Mouse (Mus musculus): ENCODE data around the gene Mapt. TPM values are rescaled to one million over a fixed set of nuclear protein-coding genes. Genes with fewer than 3 reads are reported as not detected.

Gene Mapt
- polyA plus RNA-seq, 1 experiment from 2014 or later: 33.0 TPM

DNA sequence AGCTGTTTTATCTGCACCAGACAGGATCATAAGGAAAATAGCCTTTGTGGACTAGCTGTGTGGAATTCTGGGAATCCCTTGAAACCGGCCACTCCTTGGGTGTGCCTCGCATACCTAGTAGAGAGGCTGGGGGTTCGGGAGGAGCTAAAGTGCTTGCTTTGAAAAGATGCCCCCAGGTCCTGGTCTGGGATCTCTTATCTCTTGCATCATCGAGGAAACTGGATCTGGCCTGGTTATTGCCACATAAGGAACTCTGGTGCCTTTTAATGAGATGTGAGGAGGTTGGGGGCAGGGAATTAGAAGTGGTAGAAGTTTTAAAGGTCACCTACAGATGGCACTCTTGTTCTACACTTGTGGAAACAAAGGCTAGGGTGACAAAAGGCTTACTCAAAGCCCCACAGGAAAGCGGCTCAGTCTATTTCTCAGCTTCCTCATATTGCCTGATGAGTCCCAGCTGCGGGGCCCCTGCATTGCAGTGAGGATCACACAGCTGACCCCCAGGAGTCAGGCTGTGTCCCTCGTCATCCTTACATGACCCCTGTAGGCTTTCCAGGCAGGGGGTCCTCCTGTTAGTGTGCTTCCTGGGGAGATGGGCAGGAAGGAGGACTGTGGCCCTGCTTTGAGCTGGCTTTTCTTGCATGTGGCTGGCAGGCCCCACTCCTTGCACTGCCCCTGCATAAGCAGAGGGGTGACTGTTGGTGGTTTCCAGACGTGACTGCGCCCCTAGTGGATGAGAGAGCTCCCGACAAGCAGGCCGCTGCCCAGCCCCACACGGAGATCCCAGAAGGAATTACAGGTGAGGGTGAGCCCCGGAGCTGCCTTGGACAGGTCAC, 58.2 kb downstream of the Mapt start:
- Histone ChIP-seq H3K4me3 (ENCODE audit: low read depth, low read length) (no peak overlapping the region), H3K36me3 (ENCODE audit: control insufficient read depth, insufficient read depth, low read length) (no peaks in the 10 kb centered on the region), H3K4me1 (replicated peaks; ENCODE audit: control insufficient read depth, insufficient read depth, low read length) (no peaks in the 10 kb centered on the region), H3K4me2 (ENCODE audit: low read depth, low read length, severe bottlenecking) (no peak overlapping the region), H3K27ac (ENCODE audit: low read depth, low read length) (0 out of 2 replicates have a peak overlapping the region, but pooled peaks have one; percentile 42), H3K9ac (ENCODE audit: low read length) (no peak overlapping the region), H3K27me3 (ENCODE audit: control insufficient read depth, insufficient read depth, low read length) (no peaks in the 10 kb centered on the region), H3K9me3 (ENCODE audit: control insufficient read depth, low read length) (no peaks in the 10 kb centered on the region)
- DNase-seq (ENCODE audit: low spot score): peak; percentile 85
- WGBS: 15% methylated on average over 13 of the region's 13 CpGs
- ATAC-seq (replicated peaks; ENCODE audit: low FRiP score): peak; percentile 86

DNA sequence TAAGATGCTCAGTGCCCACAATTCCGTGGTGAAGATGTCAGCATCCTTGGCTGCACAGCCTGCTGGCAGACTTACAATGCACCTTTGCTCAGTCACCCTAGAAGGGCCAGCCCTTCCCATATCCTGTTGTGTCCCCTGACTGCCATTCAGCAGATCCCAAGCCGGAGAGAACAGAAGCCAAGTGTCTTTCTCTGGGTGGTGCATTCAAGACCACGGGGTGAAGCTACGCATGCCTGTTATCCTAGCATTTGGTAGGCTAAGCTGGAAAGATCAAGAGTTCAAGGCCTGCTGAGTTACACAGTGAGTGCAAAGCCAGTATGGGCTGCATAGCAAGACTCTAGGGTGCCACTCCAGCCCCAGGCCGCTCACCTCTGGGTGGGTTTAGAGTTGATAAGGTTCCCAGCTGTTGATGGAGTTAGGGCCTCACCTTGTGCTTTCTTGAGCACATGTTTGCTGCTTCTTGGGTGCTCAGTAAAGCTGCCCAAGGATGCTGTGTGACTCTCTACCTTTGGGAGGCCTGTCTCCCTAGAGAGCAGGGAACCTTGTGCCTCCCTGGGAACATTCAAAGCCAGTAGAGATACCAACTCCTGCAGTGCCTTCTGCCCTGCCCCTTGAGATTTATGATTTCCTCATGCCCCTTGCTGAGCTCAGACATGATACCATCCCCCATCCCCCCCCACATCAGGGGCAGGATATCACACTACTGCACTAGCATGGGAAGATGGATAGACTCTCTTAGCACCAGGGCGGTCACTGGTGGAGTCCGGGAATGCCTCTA, 61.4 kb downstream of the Mapt start:
- no peaks in the 10 kb centered on the region for H3K4me1 ChIP-seq (replicated peaks; ENCODE audit: control insufficient read depth, insufficient read depth, low read length)
- DNase-seq (ENCODE audit: low spot score) (no peak), ATAC-seq (replicated peaks; ENCODE audit: low FRiP score) (no peak)
- no peaks in the 10 kb centered on the region for H3K36me3 ChIP-seq (ENCODE audit: control insufficient read depth, insufficient read depth, low read length)
- no peak overlapping the region for H3K9ac ChIP-seq (ENCODE audit: low read length)
- H3K27me3 ChIP-seq (ENCODE audit: control insufficient read depth, insufficient read depth, low read length): no peaks in the 10 kb centered on the region
- H3K4me2 ChIP-seq (ENCODE audit: low read depth, low read length, severe bottlenecking): no peak overlapping the region
- no peaks in the 10 kb centered on the region for H3K9me3 ChIP-seq (ENCODE audit: control insufficient read depth, low read length)
- WGBS: 88% methylated on average over 7 of the region's 7 CpGs
- H3K4me3 ChIP-seq (ENCODE audit: low read depth, low read length): no peak overlapping the region
- H3K27ac ChIP-seq (ENCODE audit: low read depth, low read length): peak overlapping the region; percentile 46

DNA sequence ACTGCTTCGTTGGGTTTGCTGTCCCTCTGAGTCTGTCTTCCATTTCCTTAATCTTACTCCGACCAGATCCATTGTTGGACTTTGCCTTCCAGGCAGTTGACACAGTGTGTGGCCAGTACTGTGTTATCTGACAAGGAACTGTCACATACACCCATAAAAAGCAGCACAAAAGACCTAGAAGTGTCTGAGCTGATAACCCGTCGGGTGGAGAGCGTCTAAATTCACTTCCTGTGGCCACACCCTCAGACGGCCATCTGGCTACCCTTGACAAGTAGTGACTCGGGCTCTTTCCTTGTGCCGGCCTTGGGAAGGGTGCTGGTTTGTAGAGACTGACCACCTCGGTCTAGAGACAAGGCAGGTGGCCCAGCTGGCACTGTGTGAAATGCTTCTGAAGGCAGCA, 62.1 kb downstream of the Mapt start:
- H3K9ac ChIP-seq (ENCODE audit: low read length): no peak overlapping the region
- H3K4me3 ChIP-seq (ENCODE audit: low read depth, low read length): no peak overlapping the region
- DNase-seq (ENCODE audit: low spot score): no peak
- no peak overlapping the region for H3K4me2 ChIP-seq (ENCODE audit: low read depth, low read length, severe bottlenecking)
- H3K36me3 ChIP-seq (ENCODE audit: control insufficient read depth, insufficient read depth, low read length): no peaks in the 10 kb centered on the region
- ATAC-seq (replicated peaks; ENCODE audit: low FRiP score): no peak
- H3K4me1 ChIP-seq (replicated peaks; ENCODE audit: control insufficient read depth, insufficient read depth, low read length): no peaks in the 10 kb centered on the region
- H3K27ac ChIP-seq (ENCODE audit: low read depth, low read length): peak overlapping the region; percentile 46; the same call in 1 of the 2 replicates
- 84% methylated on average over 9 of the region's 9 CpGs for WGBS
- H3K27me3 ChIP-seq (ENCODE audit: control insufficient read depth, insufficient read depth, low read length): no peaks in the 10 kb centered on the region
- H3K9me3 ChIP-seq (ENCODE audit: control insufficient read depth, low read length): no peaks in the 10 kb centered on the region

DNA sequence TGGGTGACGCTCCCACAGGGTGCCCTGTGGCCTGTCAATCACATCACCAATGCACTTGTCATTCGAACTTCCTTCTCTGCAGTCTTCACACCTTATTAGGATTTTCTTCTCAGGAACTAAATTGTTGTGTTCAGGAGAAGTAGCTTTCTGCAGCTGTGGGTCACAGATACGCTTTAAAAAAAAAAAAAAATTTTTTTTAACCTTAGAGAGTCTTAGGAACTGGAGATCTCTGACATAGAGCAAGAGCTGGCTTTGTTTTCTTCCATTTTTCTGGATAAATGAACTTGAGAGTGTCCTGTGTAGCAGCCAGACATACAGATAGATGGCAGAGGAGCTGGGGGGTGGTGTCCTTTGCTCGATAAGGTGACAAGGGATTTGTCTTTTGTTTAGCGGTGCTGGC, 64.0 kb downstream of the Mapt start:
- Histone ChIP-seq H3K4me2 (ENCODE audit: low read depth, low read length, severe bottlenecking) (no peak overlapping the region), H3K4me3 (ENCODE audit: low read depth, low read length) (no peak overlapping the region), H3K27me3 (ENCODE audit: control insufficient read depth, insufficient read depth, low read length) (no peaks in the 10 kb centered on the region), H3K4me1 (replicated peaks; ENCODE audit: control insufficient read depth, insufficient read depth, low read length) (no peaks in the 10 kb centered on the region), H3K9me3 (ENCODE audit: control insufficient read depth, low read length) (no peaks in the 10 kb centered on the region), H3K36me3 (ENCODE audit: control insufficient read depth, insufficient read depth, low read length) (no peaks in the 10 kb centered on the region), H3K9ac (ENCODE audit: low read length) (no peak overlapping the region), H3K27ac (ENCODE audit: low read depth, low read length) (no peak overlapping the region)
- WGBS: 65% methylated on average over 5 of the region's 5 CpGs
- ATAC-seq (replicated peaks; ENCODE audit: low FRiP score) (no peak), DNase-seq (ENCODE audit: low spot score) (no peak)

DNA sequence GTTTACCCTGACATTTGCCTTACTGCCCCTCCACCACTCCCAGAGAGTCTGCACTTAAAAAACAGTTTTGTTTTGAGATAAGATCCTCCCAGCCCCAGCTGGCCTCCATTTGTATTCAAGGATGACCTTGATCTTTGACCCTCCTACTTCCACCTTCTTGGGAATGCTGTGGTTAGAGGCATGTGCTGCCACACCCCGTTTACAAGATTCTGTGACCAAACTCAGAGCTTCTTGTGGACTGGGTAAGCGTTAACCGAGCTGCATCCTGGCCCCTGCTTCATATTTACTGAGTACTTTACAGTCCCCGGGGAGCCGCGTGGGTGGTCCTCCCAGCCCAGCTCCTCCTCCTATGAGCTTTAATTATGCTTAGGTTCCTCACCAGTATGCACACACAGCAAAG, 64.5 kb downstream of the Mapt start:
- Histone ChIP-seq H3K9ac (ENCODE audit: low read length) (no peak overlapping the region), H3K9me3 (ENCODE audit: control insufficient read depth, low read length) (no peaks in the 10 kb centered on the region), H3K4me3 (ENCODE audit: low read depth, low read length) (no peak overlapping the region), H3K4me1 (replicated peaks; ENCODE audit: control insufficient read depth, insufficient read depth, low read length) (no peaks in the 10 kb centered on the region), H3K4me2 (ENCODE audit: low read depth, low read length, severe bottlenecking) (no peak overlapping the region), H3K27ac (ENCODE audit: low read depth, low read length) (no peak overlapping the region), H3K27me3 (ENCODE audit: control insufficient read depth, insufficient read depth, low read length) (no peaks in the 10 kb centered on the region), H3K36me3 (ENCODE audit: control insufficient read depth, insufficient read depth, low read length) (no peaks in the 10 kb centered on the region)
- WGBS: 54% methylated on average over 6 of the region's 6 CpGs
- no peak for DNase-seq (ENCODE audit: low spot score)
- no peak for ATAC-seq (replicated peaks; ENCODE audit: low FRiP score)

DNA sequence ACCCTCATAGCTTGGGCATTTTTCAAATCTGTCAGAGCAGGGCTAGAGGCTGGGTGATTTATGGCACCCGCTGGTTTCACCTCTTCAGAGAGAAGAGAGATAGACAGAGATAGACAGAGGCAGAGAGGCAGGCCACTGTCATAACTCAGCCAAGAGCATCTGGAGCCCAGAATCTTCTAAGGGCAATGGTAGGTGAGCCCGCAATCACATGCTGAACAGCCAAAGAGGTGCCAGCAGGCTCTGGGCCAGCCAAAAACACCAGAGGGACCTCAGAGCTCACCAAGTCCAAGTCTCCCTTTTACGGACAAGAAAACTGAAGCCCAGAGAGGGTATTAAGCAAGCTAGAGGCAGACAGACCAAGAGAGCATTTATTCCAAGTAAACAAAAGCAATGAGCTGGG, 66.5 kb downstream of the Mapt start:
- no peaks in the 10 kb centered on the region for H3K27me3 ChIP-seq (ENCODE audit: control insufficient read depth, insufficient read depth, low read length)
- H3K9me3 ChIP-seq (ENCODE audit: control insufficient read depth, low read length): no peaks in the 10 kb centered on the region
- WGBS: 94% methylated on average over 3 of the region's 3 CpGs
- H3K36me3 ChIP-seq (ENCODE audit: control insufficient read depth, insufficient read depth, low read length): no peaks in the 10 kb centered on the region
- no peak overlapping the region for H3K4me3 ChIP-seq (ENCODE audit: low read depth, low read length)
- no peak for ATAC-seq (replicated peaks; ENCODE audit: low FRiP score)
- no peak for DNase-seq (ENCODE audit: low spot score)
- H3K4me2 ChIP-seq (ENCODE audit: low read depth, low read length, severe bottlenecking): no peak overlapping the region
- no peaks in the 10 kb centered on the region for H3K4me1 ChIP-seq (replicated peaks; ENCODE audit: control insufficient read depth, insufficient read depth, low read length)
- no peak overlapping the region for H3K27ac ChIP-seq (ENCODE audit: low read depth, low read length)
- no peak overlapping the region for H3K9ac ChIP-seq (ENCODE audit: low read length)

DNA sequence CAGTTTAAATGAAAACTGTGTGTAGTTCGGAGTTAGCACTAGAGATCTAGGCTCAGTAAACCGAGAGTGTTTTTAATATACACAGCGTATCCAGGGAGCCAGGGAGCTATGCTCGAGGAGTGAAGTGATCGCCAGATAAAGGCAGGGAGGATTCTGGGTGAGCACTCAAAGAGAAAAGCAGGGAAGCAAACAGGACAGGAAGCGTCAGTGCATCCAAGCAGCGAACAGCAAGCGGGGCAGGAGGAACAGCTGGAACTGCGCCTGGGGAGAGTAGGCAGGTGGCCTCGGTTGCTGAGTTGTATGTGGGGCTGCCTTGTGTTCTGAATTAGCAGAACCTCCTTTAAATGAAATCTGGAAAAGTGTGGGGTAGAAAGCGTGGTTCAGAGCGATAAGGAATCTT, 71.4 kb downstream of the Mapt start:
- Histone ChIP-seq H3K4me2 (ENCODE audit: low read depth, low read length, severe bottlenecking) (no peak overlapping the region), H3K4me1 (replicated peaks; ENCODE audit: control insufficient read depth, insufficient read depth, low read length) (no peaks in the 10 kb centered on the region), H3K27me3 (ENCODE audit: control insufficient read depth, insufficient read depth, low read length) (no peaks in the 10 kb centered on the region), H3K27ac (ENCODE audit: low read depth, low read length) (no peak overlapping the region), H3K9ac (ENCODE audit: low read length) (no peak overlapping the region), H3K36me3 (ENCODE audit: control insufficient read depth, insufficient read depth, low read length) (no peaks in the 10 kb centered on the region), H3K4me3 (ENCODE audit: low read depth, low read length) (no peak overlapping the region), H3K9me3 (ENCODE audit: control insufficient read depth, low read length) (no peaks in the 10 kb centered on the region)
- DNase-seq (ENCODE audit: low spot score): no peak
- no peak for ATAC-seq (replicated peaks; ENCODE audit: low FRiP score)
- 70% methylated on average over 12 of the region's 12 CpGs for WGBS

DNA sequence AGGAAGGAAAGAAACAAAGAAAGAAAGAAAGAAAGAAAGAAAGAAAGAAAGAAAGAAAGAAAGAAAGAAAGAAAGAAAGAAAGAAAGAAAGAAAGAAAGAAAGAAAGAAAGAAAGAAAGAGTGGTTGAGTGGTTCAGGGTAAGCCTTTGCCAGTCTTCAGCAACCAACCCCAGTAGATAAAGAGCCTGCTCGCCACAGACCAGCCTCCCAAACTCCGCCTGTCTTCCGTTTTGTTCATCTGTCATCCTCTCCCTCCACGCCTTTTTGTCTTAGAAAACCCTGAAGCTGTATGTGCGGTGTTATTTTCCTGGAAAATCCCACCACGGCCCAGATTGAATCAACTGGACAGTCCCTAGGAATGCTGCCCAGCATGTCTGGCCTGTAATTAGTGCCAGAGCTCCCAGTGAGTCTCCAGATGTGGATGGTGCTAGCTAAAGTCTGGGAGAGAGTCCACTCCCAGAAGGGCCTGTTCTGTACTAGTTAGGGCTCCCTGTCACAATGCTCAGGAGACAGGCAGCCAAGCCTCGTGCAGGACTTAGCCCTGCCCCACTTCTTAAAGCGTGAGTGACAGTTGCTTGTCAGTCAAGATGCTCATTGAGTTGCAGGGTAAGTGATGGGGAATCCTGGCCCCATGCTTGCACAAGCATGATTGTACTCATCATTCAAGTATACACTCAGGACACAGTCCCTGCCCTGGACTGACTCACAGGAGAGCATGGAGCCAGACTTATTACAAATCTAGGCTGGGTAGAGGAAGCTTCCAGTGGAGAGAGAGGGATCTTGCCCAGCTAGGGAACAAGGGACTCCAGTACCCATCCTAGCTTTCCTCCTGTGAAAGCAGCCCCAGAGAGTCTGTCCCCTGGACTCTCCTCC, 72.1 kb downstream of the Mapt start:
- no peak overlapping the region for H3K27ac ChIP-seq (ENCODE audit: low read depth, low read length)
- WGBS: 69% methylated on average over 8 of the region's 8 CpGs

More for the DNA sequence above, 72.1 kb downstream of the Mapt start:
- Histone ChIP-seq H3K4me1 (replicated peaks; ENCODE audit: control insufficient read depth, insufficient read depth, low read length) (no peaks in the 10 kb centered on the region), H3K9me3 (ENCODE audit: control insufficient read depth, low read length) (no peaks in the 10 kb centered on the region), H3K27me3 (ENCODE audit: control insufficient read depth, insufficient read depth, low read length) (no peaks in the 10 kb centered on the region), H3K9ac (ENCODE audit: low read length) (no peak overlapping the region), H3K4me3 (ENCODE audit: low read depth, low read length) (no peak overlapping the region), H3K4me2 (ENCODE audit: low read depth, low read length, severe bottlenecking) (no peak overlapping the region), H3K36me3 (ENCODE audit: control insufficient read depth, insufficient read depth, low read length) (no peaks in the 10 kb centered on the region)
- ATAC-seq (replicated peaks; ENCODE audit: low FRiP score): no peak
- no peak for DNase-seq (ENCODE audit: low spot score)

Data from forebrain, embryonic 11.5 days (tissue).